Mouse (Mus musculus) MEL (cell line): ENCODE data around the gene Fam155a.

Source experiments
- CHD1 ChIP-seq: IDR thresholded peaks from 2 replicates; pipeline ENCODE4 v1.6.1; 2012; ENCODE audit warnings: low read depth, mild to moderate bottlenecking, inconsistent platforms, low read length, improper control_type of control experiment
- CTCF ChIP-seq, 3 experiments: IDR thresholded peaks in 2 of 3; conservative IDR thresholded peaks in 1 of 3; 2 replicates each; pipeline ENCODE4 v1.5.1; 2011 to 2012; ENCODE audit warnings: low read length in 3 of 3, low read depth in 2 of 3, mild to moderate bottlenecking in 2 of 3, improper control_type of control experiment in 1 of 3, inconsistent platforms in 1 of 3, mixed read lengths in 1 of 3, moderate library complexity in 1 of 3; ENCODE audit not compliant: control insufficient read depth in 1 of 3, insufficient read depth in 1 of 3, poor library complexity in 1 of 3, severe bottlenecking in 1 of 3
- ELF1 ChIP-seq: IDR thresholded peaks from 2 replicates; pipeline ENCODE4 v1.6.1; 2014; ENCODE audit warnings: low read depth, mild to moderate bottlenecking, inconsistent platforms, low read length, improper control_type of control experiment, moderate library complexity
- EP300 ChIP-seq, 2 experiments: IDR thresholded peaks; 2 replicates each; pipeline ENCODE4 v1.6.1; 2011; ENCODE audit warnings: improper control_type of control experiment in 2 of 2, low read length in 2 of 2, low read depth in 1 of 2, mild to moderate bottlenecking in 1 of 2
- MAFK ChIP-seq: IDR thresholded peaks from 2 replicates; pipeline ENCODE4 v1.6.1; 2011; ENCODE audit warnings: low read depth, mild to moderate bottlenecking, low read length, improper control_type of control experiment, borderline replicate concordance
- MEF2A ChIP-seq: IDR thresholded peaks from 2 replicates; pipeline ENCODE4 v1.6.1; 2014; ENCODE audit warnings: low read depth, mild to moderate bottlenecking, inconsistent platforms, low read length, improper control_type of control experiment; ENCODE audit not compliant: poor library complexity, insufficient replicate concordance, severe bottlenecking; ENCODE audit errors: extremely low read depth
- NRF1 ChIP-seq: IDR thresholded peaks from 2 replicates; pipeline ENCODE4 v1.6.1; 2014; ENCODE audit warnings: low read depth, mild to moderate bottlenecking, inconsistent platforms, low read length, improper control_type of control experiment, moderate library complexity; ENCODE audit not compliant: poor library complexity, insufficient read depth, severe bottlenecking
- POLR2A ChIP-seq, 2 experiments: IDR thresholded peaks; 2 replicates each; pipeline ENCODE4 v1.6.1; 2011 to 2012; ENCODE audit warnings: low read length in 2 of 2, mild to moderate bottlenecking in 2 of 2, control low read depth in 1 of 2, improper control_type of control experiment in 1 of 2, low read depth in 1 of 2, moderate library complexity in 1 of 2; ENCODE audit not compliant: control insufficient read depth in 1 of 2, insufficient read depth in 1 of 2, poor library complexity in 1 of 2
- RCOR1 ChIP-seq: IDR thresholded peaks from 2 replicates; pipeline ENCODE4 v1.6.1; 2012; ENCODE audit warnings: low read depth, mild to moderate bottlenecking, inconsistent platforms, low read length, improper control_type of control experiment
- SMC3 ChIP-seq: IDR thresholded peaks from 2 replicates; pipeline ENCODE4 v1.6.1; 2011; ENCODE audit warnings: low read depth, low read length, improper control_type of control experiment
- TBP ChIP-seq: IDR thresholded peaks from 2 replicates; pipeline ENCODE4 v1.8.0; 2011; ENCODE audit warnings: low read depth, low read length, improper control_type of control experiment
- UBTF ChIP-seq: IDR thresholded peaks from 2 replicates; pipeline ENCODE4 v1.6.1; 2012; ENCODE audit warnings: low read depth, mild to moderate bottlenecking, inconsistent platforms, low read length, improper control_type of control experiment, moderate library complexity, borderline replicate concordance; ENCODE audit not compliant: insufficient read depth
- USF2 ChIP-seq, 2 experiments: IDR thresholded peaks; 2 replicates each; pipeline ENCODE4 v1.6.1; 2011 to 2012; ENCODE audit warnings: improper control_type of control experiment in 2 of 2, low read length in 2 of 2, borderline replicate concordance in 1 of 2, inconsistent platforms in 1 of 2, low read depth in 1 of 2, mild to moderate bottlenecking in 1 of 2; ENCODE audit not compliant: insufficient read depth in 1 of 2
- ZMIZ1 ChIP-seq: IDR thresholded peaks from 2 replicates; pipeline ENCODE4 v1.6.1; 2012; ENCODE audit warnings: low read depth, mild to moderate bottlenecking, inconsistent platforms, low read length, improper control_type of control experiment, moderate library complexity

GRCm38 (mm10) chr8:9535730-9536372, 235.1 kb downstream of the Fam155a start:
- TF ChIP-seq POLR2A (IDR thresholded peaks at IDR 0.05; ENCODE audit: control insufficient read depth in 1 of 2, insufficient read depth in 1 of 2, low read depth in 1 of 2, low read length in 2 of 2, poor library complexity in 1 of 2) (no peak), RCOR1 (no peak), CTCF (IDR thresholded peaks at IDR 0.05 in 2 of 3, conservative IDR thresholded peaks at IDR 0.05 in 1 of 3; ENCODE audit: control insufficient read depth in 1 of 3, insufficient read depth in 1 of 3, low read depth in 2 of 3, low read length in 3 of 3, poor library complexity in 1 of 3, severe bottlenecking in 1 of 3) (no peak), TBP (no peak), SMC3 (no peak), ELF1 (no peak), UBTF (no peak), MAFK (no peak), EP300 (IDR thresholded peaks at IDR 0.05; ENCODE audit: low read depth in 1 of 2, low read length in 2 of 2) (no peak), ZMIZ1 (no peak), NRF1 (no peak), USF2 (IDR thresholded peaks at IDR 0.05; ENCODE audit: borderline replicate concordance in 1 of 2, insufficient read depth in 1 of 2, low read depth in 1 of 2, low read length in 2 of 2) (no peak), MEF2A (no peak), CHD1 (no peak)
